Mouse (Mus musculus): ENCODE measurements around the gene Rgl1.

Gene Rgl1

DNA sequence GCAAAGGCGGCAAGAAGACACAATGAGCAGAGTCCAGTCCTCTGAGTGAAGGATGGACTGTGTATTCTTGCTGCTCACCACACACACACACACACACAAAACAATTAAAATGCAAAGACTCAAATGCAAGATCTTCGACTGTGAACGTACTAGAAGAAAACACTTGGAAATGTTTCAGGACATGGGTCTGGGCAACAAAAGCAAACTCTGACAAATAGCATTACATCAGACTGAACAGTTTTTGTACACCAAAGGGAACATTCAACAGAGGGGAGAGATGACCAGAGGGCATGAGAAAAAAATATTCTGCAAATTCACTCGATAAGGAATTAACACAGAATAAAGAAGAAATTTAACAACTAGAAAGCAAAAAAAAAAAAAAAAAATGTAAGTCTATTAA lies 52.2 kb downstream of the Rgl1 start:
- no peak for DNase-seq

DNA sequence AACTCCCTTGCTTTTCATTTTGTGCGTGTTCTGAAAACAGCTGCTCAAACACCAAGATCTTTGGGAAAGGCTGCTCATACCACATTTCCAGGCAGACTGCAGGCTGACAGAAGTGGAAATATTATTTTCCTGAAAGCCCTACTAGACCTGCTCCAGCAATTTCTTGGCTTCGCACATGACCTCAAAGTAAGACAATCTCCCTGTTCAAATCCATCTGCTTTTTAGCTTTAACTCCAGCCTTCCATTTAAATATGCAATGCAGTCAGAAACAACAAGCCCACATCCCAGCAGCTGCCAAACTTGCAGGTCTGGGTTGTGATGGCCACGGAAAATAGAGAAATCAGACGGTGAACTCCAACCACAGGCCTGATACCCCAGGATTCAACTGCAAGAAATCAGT lies 55.1 kb downstream of the Rgl1 start:
- no peak for DNase-seq

DNA sequence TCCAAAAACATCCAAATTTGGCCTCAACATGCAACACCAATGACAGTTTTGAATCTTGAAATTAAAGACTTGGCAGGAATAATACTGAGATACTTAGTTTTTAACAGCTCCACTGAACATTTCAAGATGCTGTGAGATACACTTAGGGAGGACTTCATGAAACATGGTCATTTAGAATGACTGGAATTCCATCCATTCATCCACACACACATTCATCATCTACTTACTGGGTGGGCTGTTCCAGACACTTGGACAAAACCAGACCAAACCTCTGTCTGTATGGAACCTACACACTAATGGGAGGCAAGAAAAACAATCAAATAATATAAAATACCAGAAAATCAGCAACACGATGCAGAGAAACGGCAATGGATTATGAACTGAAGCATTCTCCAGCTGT lies 58.6 kb downstream of the Rgl1 start:
- no peak for DNase-seq

DNA sequence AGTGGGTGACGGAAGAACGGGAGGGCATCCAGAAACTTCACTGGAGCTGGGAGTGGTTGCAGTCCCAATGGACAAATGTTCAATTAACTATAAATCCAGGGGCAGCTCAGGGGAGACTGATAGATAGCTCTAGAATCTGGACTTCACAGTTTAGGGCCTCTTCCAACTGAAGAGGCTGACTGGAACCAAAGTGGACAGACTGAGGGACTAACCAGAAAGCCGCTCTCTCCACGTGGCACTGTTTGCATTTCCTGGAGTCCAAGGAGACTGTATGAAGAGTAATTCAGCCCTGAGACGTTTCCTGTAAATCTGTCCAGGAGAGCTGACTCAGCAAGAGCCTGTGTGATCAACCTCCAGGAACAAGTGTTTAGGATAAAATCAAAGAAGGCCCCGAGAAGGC lies 62.2 kb downstream of the Rgl1 start:
- DNase-seq, result no peak

DNA sequence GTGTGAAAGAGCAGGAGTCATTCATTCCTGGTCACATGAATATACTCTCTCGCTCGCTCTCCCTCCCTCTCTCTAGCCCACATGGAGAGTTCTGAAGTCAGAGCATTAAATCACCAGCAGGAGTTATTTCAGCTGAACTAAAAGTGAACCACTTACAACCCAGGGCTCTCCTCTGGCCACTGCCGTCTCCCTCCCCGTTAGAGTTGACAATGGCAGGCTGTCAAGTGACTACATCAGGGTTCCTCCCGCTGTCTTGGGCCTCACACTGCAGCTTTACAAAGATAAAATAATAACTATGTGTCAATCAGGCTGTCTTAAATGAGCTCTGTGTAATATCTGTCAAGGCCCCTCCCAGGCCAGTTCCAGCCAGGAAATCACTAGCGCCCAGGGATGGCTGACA lies 63.2 kb downstream of the Rgl1 start:
- DNase-seq, result no peak

DNA sequence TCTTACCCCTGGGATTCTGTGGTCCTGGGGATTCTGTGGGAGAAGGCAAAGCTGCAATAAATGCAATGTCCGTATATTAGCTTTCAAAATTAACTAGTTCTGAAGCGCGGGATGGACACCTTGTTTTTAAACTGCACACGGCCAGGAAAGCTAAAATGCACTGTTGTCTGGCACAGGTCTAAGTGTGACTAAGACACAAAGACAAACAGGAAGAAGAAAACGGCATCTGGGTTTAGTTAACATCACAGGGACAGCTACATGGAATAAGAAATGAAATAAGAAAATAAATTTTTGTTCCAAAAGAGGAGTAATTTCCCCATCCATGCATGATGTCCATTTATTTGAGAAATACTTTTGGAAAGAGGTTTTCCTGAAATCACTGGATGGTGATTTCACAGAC lies 65.1 kb downstream of the Rgl1 start:
- no peak for DNase-seq

DNA sequence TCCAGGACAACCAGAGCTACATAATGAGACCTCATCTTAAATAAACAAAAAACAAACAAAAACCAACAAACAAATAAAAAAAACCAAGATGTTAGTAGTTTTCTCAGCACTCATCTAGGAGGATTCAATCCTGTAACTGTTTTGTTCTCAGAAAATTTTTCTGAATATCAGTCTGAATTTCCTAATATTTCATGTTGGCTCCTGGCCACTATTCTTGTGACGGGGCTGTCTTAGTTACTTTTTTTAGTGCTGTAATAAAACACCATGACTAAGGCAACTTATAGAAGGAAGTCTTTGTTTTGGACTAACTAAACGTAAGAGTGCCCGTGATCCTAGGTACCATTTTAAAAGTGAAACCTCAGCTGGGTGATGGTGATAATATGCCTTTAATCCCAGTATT lies 68.8 kb downstream of the Rgl1 start:
- no peak for DNase-seq

DNA sequence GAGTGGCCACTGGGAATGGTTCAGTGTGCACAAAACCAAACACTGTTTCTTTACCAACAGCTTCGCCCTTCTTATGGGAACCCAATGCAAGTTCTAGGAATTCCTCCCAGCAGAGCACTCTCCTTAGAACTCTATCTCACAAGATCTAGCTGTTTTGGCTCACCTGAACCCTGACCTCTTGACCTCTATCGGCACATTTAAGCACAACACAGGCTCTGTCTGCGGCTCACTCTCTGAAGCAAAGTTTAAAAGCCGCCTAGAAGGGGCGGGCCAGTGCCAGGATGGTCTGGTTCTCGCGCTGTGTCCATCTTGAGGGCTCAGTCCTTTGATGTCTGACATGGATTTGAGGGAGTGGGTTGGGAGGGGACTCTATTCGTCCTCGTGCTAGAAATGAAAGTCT lies 70.7 kb downstream of the Rgl1 start:
- no peak for DNase-seq

DNA sequence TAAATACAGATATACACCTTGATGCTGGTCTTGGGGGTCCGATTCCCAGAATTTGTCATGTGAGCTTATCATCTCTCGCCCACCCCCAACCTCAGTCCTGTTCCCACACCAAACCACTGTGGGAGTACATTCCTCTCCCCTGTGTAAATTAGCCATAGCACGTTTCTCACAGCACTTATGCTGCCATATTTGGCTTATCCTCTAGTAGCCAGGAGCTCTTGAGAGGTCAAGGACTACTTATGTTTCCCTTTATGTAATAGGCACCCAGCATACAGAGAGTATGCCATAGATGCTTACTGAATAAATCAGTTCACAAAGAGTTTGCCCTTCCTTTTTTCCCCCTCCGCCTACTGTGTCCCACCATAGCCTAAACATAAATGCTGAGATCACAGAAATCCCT lies 76.2 kb downstream of the Rgl1 start:
- DNase-seq, result no peak

DNA sequence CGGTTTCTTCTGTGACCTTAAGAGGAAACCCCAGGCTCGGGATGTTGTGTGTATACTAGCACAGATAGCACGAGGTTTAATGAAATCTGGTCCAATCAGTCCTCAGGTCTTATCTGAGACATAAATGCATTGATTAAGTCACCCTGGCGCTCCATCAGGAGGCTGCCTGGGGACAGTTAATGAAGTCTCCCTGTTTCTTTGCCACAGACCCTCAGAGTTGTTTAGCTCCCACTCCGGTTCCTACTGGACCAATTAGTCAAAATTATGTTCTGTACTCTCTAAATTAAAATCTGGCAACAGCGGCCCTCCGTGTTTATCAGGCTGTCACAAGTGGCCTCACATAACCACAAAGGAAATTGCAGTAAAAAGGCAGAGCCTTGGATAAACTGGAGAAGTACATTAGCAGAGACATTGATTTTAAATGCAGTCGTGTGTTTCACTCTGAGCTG lies 78.4 kb downstream of the Rgl1 start:
- no peak for DNase-seq

DNA sequence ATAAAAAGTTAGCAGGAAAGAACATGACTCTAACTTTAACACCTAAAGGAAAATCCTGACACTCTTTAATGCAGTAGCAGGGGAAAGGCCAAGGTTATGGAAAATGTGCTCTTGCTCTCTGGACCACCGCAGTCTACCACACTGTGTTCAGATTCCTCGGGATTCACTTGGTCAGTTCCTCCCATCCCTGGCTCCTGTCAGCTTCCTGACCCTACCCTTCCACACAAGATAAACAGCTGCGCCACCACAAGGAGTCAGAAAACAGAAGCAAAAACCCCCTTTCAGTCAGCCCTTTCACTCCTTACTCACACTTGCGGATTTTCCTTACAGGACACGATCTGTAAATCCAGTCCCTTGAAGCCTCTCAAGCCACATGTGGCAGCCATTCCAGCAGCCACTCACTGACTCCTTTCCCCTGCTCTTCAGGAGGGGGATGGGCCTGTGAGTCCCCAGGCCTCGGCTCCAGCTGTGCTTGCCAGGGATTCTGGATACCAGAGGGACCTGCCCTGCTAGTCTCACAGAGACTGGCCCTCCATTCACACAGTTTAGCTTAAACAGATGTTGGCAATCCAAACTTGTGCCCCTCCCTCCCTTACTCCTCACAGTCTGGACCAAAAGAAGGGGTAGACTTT lies 78.9 kb downstream of the Rgl1 start:
- no peak for DNase-seq

DNA sequence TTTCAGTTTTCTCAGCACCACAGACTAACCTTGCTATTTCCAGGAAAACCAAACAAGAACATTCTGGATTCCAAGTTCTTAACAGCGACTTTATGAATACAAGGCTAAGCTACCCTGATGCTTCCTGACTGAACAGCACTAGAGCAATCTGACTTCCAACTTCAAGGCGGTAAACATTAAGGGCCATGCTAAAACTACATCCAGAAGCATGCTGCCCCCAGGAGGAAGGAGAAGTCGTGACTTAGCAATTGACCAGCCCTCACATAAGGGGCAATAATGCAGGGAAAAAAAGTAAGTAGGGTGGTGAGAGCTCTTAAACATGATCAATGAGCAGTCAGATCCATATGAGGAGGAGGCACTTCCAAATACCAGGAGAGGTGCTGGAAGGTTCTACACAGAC lies 80.6 kb downstream of the Rgl1 start:
- no peak for DNase-seq

DNA sequence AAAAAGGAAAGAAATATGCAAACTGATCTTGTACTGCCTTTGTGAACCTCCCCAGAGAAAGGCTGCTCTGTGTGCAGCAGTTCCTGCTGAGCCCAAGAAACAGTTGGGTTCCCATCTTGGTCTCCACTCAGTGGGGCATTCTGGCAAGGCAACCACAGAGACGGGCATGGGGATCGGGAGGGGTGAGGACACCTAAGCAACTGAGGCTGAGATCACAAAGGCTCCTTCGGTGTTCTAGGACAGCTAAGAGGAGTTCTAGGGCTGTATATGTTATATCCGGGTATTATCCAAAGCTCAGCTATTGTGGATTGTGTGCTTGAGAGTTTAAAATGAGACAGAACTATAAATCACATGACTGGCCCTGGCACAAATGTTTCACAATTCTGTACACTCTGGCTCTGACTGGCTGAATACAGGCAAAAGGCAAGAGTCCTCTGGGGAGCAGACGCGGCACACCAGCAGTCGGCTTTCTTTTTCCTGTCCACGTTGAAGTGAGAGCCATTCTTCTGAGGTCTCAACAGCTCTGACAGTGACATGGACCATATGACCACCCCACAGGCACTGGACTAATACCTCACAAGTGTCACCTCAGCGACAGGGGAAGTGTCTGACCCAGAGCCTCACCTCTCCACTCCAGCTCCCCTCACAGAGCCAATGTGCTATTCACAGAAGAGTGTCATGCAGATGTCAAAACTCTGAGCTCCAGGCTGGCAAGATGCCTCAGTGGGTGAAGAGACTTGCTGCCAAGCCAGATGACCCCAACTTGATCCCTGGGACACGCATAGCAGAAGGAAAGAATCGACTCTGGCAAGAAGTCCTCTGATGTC lies 83.6 kb downstream of the Rgl1 start:
- peak; percentile 53 for DNase-seq

DNA sequence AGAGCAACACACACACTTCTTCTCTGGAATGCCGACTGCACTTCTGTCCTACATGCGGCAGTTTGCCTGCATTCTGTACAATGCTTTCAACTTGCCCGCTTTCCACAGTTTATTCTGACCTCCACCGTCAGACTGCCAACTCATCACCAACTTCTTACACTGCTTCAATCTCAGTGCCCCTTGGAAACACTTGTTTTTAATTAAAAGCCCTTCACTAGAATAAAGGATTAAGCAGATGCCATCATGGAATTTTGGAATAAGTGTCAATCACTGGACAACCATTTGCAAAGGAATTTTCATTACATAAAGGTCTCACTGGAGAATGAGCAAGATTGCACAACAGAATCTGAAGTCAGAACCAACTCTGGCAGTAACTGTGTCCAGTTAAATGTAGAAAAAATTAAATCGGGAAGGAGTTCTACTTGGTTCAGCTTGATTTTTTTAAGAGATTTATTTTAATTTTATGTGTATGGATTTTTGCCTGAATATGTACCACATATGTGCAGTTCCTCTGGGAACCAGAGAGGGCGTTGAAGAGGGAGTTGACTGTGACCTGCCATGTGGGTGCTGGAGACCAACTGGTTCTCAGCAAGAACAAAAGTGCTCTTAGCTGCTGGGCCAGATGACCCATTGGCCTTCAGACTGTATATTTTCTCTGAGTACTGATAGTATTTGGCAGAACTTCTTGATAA lies 84.3 kb downstream of the Rgl1 start:
- no peak for DNase-seq

DNA sequence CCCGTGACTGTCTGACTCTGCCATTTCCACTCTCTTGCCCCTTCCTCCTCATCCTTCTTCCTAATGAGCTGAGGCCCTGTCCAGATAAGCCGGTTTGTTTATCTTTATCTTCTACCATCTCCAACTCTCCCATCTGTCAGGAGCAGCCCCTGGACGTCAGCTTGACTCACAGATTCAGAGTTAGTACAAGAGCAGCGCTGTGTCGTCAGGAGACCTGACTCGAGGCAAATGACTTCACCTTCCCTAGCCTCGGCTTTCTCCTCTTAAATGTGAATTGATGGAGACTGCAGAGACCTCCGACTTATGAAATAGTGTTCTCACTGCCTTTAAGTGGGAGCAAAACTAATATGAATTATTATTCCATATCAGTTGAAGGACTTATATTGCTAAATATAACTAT lies 85.0 kb downstream of the Rgl1 start:
- no peak for DNase-seq

DNA sequence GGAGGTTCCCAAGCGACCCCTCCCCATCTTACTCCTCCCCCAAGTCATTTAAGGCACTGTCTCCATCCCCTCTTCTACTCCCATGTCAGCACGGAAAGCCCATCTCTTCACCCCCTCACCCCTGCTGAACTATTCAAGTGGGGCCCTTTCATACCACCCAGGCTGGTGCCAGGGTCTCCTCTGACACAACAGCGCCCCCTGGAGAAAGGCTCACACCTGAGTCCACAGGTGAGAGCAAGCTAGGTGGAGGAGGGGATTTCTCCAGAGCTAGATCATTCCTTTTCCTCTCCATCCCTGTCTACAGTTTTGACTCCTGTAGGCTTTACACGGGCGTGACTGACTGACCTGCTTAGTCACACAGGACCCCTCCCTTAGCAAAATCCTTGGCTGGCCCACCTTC lies 87.7 kb downstream of the Rgl1 start:
- DNase-seq, result no peak

DNA sequence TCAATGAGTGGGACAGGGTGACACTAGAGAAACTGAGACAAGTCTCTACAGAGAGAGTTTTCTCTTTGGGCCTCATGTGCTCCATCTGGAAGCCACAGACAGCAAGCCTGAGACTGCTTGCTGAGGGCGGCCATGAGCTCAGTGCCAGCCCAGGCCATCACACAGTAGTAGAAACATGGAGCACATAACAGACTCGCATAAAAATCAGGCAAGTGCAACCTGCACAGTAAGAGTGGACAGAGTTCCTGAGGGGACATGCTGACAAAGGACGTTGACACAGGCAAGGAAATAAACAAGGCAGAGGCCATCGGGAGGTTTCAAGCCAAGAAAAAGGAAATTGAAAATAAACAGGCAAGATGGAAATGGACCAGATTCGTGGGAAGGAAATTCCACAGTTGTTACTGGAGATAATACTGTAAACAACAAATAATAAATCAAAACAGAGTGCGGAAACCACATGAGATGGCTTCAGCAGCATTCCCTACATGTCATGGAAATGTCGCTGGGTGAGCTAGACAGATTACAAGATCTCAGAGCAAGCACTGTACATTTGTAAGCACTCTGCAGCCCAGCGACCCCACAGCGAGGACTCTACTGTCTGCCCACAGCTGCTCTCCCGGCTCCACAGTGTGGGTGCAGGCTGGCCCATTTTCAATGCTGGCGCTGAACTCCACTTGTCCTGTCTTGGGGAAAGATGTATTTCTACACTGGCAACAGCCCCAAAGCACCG lies 88.5 kb downstream of the Rgl1 start:
- DNase-seq, result peak; percentile 40

DNA sequence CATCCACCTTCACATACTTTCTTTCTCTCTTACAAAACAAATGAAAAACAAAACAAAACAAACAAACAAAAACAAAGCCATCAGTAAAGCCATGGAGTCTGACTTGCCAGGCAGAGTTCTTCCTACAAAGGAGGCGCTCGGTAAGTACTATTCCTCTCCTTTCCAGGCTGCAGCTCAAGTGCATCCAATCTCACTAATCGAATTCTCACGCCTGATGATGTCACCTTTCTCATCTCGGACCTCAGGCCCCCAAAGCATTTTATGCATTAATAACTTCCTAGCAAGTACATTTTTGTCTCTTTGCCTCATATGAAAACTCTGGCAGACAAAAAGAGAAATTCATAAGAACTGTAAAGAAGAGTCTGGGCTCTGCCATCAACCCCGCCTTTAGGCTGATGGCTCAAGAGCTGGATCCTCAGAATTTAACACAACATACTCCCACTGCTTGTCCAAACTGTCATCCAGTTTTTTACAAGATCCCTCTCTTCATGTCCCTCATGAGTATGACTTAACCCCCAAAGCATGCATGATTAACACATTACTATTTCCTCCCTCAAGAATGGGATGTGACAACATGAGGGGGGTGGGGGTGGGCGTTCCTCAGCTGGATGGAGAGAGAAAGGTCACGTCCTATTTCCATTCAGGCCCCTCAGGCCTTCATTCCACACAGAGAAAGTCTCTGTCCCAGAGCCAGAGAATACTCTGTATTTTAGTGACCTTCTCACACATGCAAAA lies 96.5 kb downstream of the Rgl1 start:
- no peak for DNase-seq

DNA sequence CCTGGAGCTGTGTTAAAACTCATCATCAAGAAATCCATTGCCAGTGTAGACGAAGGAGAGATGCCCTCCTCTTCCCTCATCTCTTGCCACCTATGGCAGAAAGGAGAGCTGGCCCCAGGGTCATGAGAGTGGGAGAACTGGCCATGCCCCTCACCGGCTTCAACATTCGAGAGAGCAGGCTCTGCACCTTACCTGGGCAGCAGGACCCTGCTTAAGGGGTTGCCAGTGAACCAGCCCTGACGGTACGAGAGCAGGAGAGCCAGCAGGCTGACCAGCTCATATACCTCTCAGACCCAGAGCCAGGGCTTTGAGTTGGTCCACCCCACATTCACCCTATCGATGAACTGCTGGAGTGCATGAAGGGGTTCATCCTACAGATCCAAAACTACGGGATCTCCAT lies 105.7 kb downstream of the Rgl1 start:
- DNase-seq, result no peak

DNA sequence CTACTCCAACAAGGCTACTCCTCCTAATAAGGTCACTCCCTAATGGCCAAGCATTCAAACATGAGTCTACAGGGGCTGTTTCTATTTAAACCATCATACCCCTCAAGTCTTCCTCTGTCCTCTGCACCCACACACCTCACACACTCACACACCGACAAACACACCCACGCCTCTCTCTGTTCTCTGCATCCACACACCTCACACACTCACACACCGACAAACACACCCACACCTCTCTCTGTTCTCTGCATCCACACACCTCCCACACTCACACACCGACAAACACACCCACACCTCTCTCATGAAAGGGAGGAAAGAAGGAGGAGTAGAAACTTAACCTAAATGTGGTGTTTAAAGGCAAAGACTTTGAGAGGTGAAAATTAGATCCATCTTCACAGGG lies 106.2 kb downstream of the Rgl1 start:
- no peak for DNase-seq

DNA sequence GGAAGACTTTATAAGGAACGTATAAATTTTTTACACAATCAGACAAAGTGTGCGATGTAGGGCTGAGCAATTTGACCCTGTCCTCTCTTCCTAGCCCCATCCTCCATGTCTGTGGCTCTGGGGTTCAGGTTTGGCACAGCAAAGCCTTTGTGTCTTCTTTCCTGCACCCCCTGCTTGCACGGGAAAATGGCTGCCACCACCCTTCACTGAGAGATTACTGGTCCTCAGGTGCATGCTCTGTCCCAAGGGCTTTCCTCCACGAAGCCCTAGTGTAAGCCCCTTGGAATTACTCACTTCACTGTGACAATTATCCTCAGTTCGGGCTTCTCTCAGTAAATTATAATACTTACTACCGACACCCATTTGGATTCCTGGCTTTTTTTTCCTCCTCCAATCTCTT lies 109.5 kb downstream of the Rgl1 start:
- no peak for DNase-seq

DNA sequence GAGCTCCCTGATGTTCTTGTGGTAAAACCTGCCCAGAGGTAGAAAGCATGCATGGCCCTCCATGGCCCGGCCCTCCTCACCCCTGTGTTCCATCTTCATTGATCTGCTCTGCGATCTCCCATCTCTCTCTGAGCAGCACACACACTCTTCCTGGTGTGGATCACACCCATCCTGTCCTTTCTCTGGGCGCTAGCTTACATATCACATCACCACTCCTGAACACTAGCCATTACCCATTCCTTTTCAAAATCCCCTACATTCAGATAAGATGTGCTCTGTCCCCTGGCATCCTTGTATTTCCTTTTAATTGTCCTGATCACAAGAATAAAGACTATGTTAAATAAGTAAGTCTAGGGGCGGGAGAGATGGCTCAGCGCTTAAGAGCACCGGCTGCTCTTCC lies 111.3 kb downstream of the Rgl1 start:
- no peak for DNase-seq

DNA sequence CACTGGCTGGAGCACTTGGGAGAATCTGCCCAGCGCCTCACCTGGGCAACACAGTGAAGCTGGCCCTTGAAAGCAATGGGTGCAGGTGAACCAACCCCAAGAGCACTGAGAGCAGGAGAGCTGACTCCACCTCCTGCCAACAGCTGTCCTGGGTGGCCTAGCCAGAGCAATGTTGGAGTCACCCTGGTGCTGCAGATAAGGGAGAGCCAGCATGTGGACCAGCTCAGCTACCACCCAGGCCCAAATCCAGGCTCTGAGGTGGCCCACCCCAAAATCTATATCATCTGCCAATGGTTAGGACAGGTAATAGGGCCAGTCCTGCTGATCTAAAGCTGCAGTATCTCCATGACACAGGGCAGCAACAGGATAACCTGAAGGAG lies 114.7 kb downstream of the Rgl1 start:
- DNase-seq, result no peak
